Mouse (Mus musculus) heart, postnatal 0 days (tissue): ENCODE results near the gene Inafm2. TPM values are rescaled to one million over a fixed set of nuclear protein-coding genes. Genes with fewer than 3 reads are reported as not detected.

Experiments used
- ATAC-seq: fragments of 200-750 bp; cut with Nextera tagmentation; 2 replicates; pipeline ENCODE4 v1.8.0; 2017; ENCODE audit warnings: low read depth, moderate number of reproducible peaks, moderate library complexity; ENCODE audit not compliant: insufficient read depth
- DNase-seq: peaks from one replicate; pipeline ENCODE4 v3.0.0-alpha.2; 2016; ENCODE audit warnings: low spot score
- H3K27ac ChIP-seq: fragments of 300-500 bp; sonication (generic); 2 replicates; pipeline ENCODE4 v1.5.1; 2014; ENCODE audit warnings: low read depth, mild to moderate bottlenecking
- H3K27me3 ChIP-seq: fragments of 300-500 bp; sonication (generic); 2 replicates; pipeline ENCODE4 v1.6.1; 2014; ENCODE audit warnings: low read length, mixed read lengths; ENCODE audit not compliant: control insufficient read depth, insufficient read depth
- H3K36me3 ChIP-seq: fragments of 300-500 bp; sonication (generic); replicated peaks from 2 replicates; pipeline ENCODE4 v1.6.1; 2014; ENCODE audit warnings: low read length, mixed read lengths; ENCODE audit not compliant: control insufficient read depth, insufficient read depth
- H3K4me1 ChIP-seq: fragments of 300-500 bp; sonication (generic); 2 replicates; pipeline ENCODE4 v1.6.1; 2014; ENCODE audit warnings: antibody characterized with exemption; ENCODE audit not compliant: control insufficient read depth, insufficient read depth
- H3K4me2 ChIP-seq: fragments of 300-500 bp; sonication (generic); 2 replicates; pipeline ENCODE4 v1.6.1; 2014; ENCODE audit warnings: low read depth, mild to moderate bottlenecking, low read length, moderate library complexity
- H3K4me3 ChIP-seq: fragments of 300-500 bp; sonication (generic); 2 replicates; pipeline ENCODE4 v1.5.1; 2014; ENCODE audit warnings: low read depth, low read length
- H3K9ac ChIP-seq: fragments of 300-500 bp; sonication (generic); replicated peaks from 2 replicates; pipeline ENCODE4 v1.6.1; 2014; ENCODE audit warnings: low read depth, low read length, mixed read lengths
- H3K9me3 ChIP-seq: fragments of 300-500 bp; sonication (generic); replicated peaks from 2 replicates; pipeline ENCODE4 v1.6.1; 2016; ENCODE audit warnings: low read length; ENCODE audit not compliant: control insufficient read depth
- CTCF ChIP-seq: IDR thresholded peaks from 2 replicates; pipeline ENCODE4 v1.5.1; 2016; ENCODE audit warnings: antibody characterized with exemption, control low read depth, low read depth
- EP300 ChIP-seq: IDR thresholded peaks from 2 replicates; pipeline ENCODE4 v1.6.1; 2016; ENCODE audit warnings: antibody characterized with exemption, low read depth
- WGBS: fragments of 180-500 bp; shearing (Covaris S2); extraction: QIAGEN DNeasy Blood & Tissue Kit; methylation state at CpG from one replicate; pipeline ENCODE4 v1.1.7; 2014; 5-methylcytosine and 5-hydroxymethylcytosine counted together
- polyA plus RNA-seq: library from polyadenylated mRNA; unstranded; fragments of >200 nt; fragmentation: Nextera tagmentation; extraction: Ambion mirVana; gene quantifications from 2 replicates; pipeline ENCODE4 v1.2.1, GENCODE M21; 2015
- total RNA-seq: library from RNA; depleted of rRNA; stranded (reverse); fragments of >200 nt; gene quantifications from 2 replicates; pipeline ENCODE4 v1.2.3, GENCODE M21; 2014; ENCODE audit warnings: low replicate concordance

Gene Inafm2
- total and polyA plus RNA-seq, 2 experiments from 2014 or later = 44.2 to 48.4 TPM

- no peak overlapping the region for H3K4me3 ChIP-seq
- 0 out of 2 replicates have a peak, but pooled peaks cover 4% of the 10 kb centered on the region for H3K27me3 ChIP-seq
- no peak overlapping the region for H3K9ac ChIP-seq
- ATAC-seq (no peak), DNase-seq (no peak)
- H3K27ac ChIP-seq = no peak overlapping the region
- no peaks in the 10 kb centered on the region for H3K36me3 ChIP-seq
- WGBS = 42% methylated on average over 4 of the region's 4 CpGs
- H3K4me1 ChIP-seq = no peaks in the 10 kb centered on the region
- no peak overlapping the region for H3K4me2 ChIP-seq
- TF ChIP-seq CTCF (no peak), EP300 (no peak)
- no peaks in the 10 kb centered on the region for H3K9me3 ChIP-seq
Measured at GRCm38 (mm10) chr2:118782303-118782702, 36.7 kb downstream of the Inafm2 start.

- DNase-seq (no peak), ATAC-seq (no peak)
- no peaks in the 10 kb centered on the region for H3K9me3 ChIP-seq
- no peak overlapping the region for H3K27ac ChIP-seq
- no peak overlapping the region for H3K4me2 ChIP-seq
- H3K4me1 ChIP-seq = no peaks in the 10 kb centered on the region
- no peak overlapping the region for H3K9ac ChIP-seq
- WGBS = 38% methylated on average over 5 of the region's 5 CpGs
- no peak overlapping the region for H3K4me3 ChIP-seq
- 0 out of 2 replicates have a peak, but pooled peaks cover 4% of the 10 kb centered on the region for H3K27me3 ChIP-seq
- H3K36me3 ChIP-seq = no peaks in the 10 kb centered on the region
- TF ChIP-seq CTCF = no peak
- no peak for TF ChIP-seq EP300
Measured at GRCm38 (mm10) chr2:118783093-118783492, 37.5 kb downstream of the Inafm2 start.

DNA sequence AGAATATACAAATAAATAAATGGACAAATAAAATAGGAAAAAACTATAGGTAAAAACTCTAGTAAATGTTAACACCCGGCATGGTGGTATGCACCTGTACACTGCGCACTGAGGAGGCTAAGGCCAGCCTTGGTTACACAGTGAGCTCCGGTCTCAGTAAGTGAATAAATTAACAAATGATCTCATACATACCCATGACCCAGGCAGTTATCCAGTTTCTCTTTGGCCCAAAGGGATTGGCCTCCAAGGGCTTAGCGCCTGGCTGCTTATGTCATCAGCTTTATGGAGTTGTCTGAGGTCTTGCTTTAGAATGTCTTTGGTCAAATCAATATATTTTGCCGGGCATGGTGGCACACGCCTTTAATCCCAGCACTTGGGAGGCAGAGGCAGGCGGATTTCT is 38.1 kb downstream of the Inafm2 start:
- Histone ChIP-seq H3K9ac (no peak overlapping the region), H3K4me1 (no peaks in the 10 kb centered on the region), H3K4me2 (no peak overlapping the region), H3K36me3 (no peaks in the 10 kb centered on the region), H3K9me3 (no peaks in the 10 kb centered on the region), H3K27ac (no peak overlapping the region), H3K27me3 (0 out of 2 replicates have a peak, but pooled peaks cover 4% of the 10 kb centered on the region), H3K4me3 (no peak overlapping the region)
- TF ChIP-seq CTCF = no peak
- no peak for TF ChIP-seq EP300
- no peak for ATAC-seq
- 85% methylated on average over 7 of the region's 7 CpGs for WGBS
- DNase-seq = no peak

- no peaks in the 10 kb centered on the region for H3K36me3 ChIP-seq
- peaks cover 7% of the 10 kb centered on the region for H3K4me1 ChIP-seq
- no peak overlapping the region for H3K4me2 ChIP-seq
- WGBS = 66% methylated on average over 5 of the region's 5 CpGs
- no peaks in the 10 kb centered on the region for H3K9me3 ChIP-seq
- no peak for DNase-seq
- no peak overlapping the region for H3K9ac ChIP-seq
- no peak overlapping the region for H3K4me3 ChIP-seq
- H3K27me3 ChIP-seq = no peaks in the 10 kb centered on the region
- H3K27ac ChIP-seq = no peak overlapping the region
- ATAC-seq = no peak
- TF ChIP-seq EP300 (no peak), CTCF (no peak)
Measured at GRCm38 (mm10) chr2:118786525-118786924, 41.0 kb downstream of the Inafm2 start.

GRCm38 (mm10) chr2:118789501-118789900 is 43.9 kb downstream of the Inafm2 start:
- no peak overlapping the region for H3K9ac ChIP-seq
- no peak overlapping the region for H3K4me2 ChIP-seq
- H3K9me3 ChIP-seq = no peaks in the 10 kb centered on the region
- no peaks in the 10 kb centered on the region for H3K27me3 ChIP-seq
- H3K36me3 ChIP-seq = no peaks in the 10 kb centered on the region
- no peak for DNase-seq
- TF ChIP-seq CTCF = no peak
- TF ChIP-seq EP300 = no peak
- H3K4me3 ChIP-seq = no peak overlapping the region
- no peak overlapping the region for H3K27ac ChIP-seq
- 82% methylated on average over 11 of the region's 11 CpGs for WGBS
- ATAC-seq = no peak
- H3K4me1 ChIP-seq = peaks cover 7% of the 10 kb centered on the region

DNA sequence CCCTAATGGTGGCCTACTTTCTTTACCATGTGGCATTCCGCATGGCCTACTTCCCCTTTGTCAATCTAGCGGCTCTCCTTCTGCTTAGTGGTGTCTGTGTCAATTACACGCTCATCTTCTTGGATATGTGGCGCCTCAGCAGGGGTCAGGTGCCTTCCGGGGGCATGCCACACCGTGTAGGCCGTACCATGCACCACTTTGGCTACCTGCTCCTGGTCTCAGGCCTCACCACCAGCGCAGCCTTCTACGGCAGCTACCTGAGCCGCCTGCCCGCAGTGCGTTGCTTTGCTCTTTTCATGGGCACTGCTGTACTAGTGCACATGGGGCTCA is 44.6 kb downstream of the Inafm2 start:
- no peaks in the 10 kb centered on the region for H3K27me3 ChIP-seq
- H3K36me3 ChIP-seq = no peaks in the 10 kb centered on the region
- H3K4me1 ChIP-seq = peaks cover 7% of the 10 kb centered on the region
- peak overlapping the region; percentile 23 for H3K4me3 ChIP-seq
- 55% methylated on average over 12 of the region's 12 CpGs for WGBS
- ATAC-seq = no peak
- DNase-seq = no peak
- no peak overlapping the region for H3K27ac ChIP-seq
- peak overlapping the region; percentile 56 for H3K4me2 ChIP-seq
- no peak overlapping the region for H3K9ac ChIP-seq
- no peaks in the 10 kb centered on the region for H3K9me3 ChIP-seq
- TF ChIP-seq EP300 (no peak), CTCF (no peak)
